Mouse (Mus musculus) left cerebral cortex, adult 9 months (tissue): Measurements from ENCODE around the gene Usp6nl.

Experiments used
- DNase-seq, 2 experiments: peaks; one replicate each; pipeline ENCODE4 v3.0.0; 2022; ENCODE audit warnings: low spot score in 2 of 2

The Usp6nl gene

GRCm38 (mm10) chr2:6367497-6367896 lies 45.0 kb downstream of the Usp6nl start:
- no peak for DNase-seq

DNA sequence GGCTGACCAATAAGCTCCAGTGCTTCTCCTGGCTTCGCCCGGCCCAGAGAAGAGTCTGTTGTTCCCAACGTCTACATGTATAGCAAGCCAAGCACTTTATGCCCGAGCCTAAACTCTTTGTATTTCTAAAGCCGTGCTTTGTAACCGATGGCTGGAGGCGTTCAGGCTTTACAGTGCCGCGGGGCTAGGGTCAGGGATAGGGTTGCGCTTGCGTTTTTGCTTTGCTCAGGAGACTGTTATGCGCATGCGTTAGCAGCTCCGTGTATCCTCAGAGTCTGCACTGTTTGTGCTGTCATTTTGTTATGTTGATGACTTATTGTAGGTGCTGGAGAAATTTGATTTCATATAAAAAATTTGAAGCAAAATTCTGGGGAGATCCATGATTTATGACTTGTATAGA lies 51.7 kb downstream of the Usp6nl start:
- DNase-seq: no peak

DNA sequence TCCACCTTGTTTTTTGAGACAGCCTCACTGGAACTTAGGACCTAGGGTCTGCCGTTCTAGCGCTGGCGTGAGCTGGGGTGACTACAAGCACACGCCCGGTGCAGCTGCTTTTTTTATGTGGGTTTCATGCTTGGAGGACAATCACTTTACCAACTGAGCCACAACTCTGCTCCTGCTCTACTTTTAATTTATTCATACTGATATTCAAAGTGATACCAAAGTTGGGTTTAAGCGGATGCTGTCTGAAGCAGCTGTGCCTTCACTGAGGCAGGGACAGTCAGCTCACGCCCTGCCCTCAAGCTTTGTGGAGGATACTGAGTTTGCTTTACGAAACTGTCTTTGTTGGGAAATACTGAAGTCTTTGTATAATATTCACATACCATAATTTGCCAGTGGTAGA lies 53.6 kb downstream of the Usp6nl start:
- no peak for DNase-seq

DNA sequence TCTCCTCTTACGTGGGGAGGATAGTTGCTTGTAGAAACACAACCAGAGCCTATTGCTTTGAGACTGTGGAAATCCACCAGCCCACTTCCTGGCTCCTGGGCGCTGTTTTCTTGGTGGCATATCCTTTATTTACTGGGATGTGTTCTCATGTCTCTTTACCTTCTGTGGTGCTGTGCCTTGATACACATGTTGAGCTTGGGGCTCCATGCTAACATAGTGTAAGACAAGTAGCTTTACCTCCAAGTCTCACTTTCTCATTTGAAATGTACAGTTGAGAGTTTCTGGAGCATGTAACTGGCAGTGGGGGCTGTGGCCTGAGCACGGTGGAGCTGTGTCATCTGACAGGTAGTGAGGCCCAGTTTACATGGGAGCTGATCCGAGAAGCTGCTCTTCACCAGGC lies 54.5 kb downstream of the Usp6nl start:
- no peak for DNase-seq

GRCm38 (mm10) chr2:6378590-6379205 lies 56.2 kb downstream of the Usp6nl start:
- DNase-seq: no peak

- DNase-seq: no peak
Observed at GRCm38 (mm10) chr2:6379731-6380212, 57.3 kb downstream of the Usp6nl start.

DNA sequence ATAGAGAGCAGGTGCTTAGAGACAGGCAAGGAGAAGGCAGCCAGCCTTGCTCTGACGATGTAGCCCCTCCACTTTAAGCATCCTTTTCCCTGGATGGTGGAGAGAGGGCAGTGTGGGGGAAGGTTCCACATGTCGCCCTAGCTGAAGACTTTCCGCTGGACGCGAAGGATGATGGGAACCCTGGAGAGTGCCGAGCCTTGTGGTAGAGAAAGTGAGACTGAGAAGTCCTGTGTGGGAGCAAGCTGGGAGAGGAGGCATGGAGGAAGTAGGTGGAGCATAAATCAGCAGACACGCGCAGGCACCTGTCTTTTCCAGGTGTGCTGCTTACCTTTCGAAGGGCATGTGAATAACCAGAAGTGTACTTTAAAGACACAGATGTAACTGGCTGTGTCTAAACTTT lies 57.9 kb downstream of the Usp6nl start:
- no peak for DNase-seq

GRCm38 (mm10) chr2:6384407-6385146 lies 62.1 kb downstream of the Usp6nl start:
- DNase-seq: no peak

DNA sequence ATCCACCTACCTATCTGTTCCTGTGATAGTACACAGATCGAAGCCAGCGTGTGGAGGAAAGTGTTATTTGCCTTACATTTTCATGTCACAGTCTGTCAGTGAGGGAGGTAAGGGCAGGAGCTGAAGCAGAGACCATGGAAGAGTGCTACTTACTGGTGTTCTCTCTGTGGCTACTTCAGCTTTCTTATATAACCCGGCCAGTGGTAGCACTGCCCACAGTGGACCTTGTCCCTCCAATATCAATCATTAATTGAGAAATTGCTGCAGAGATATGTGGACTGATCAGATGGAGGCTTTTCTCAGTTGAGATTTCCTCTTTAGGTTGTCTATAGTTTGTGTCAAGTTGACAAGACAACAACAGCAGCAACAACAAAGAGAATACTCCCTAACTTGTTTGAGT lies 66.7 kb downstream of the Usp6nl start:
- DNase-seq: no peak

DNA sequence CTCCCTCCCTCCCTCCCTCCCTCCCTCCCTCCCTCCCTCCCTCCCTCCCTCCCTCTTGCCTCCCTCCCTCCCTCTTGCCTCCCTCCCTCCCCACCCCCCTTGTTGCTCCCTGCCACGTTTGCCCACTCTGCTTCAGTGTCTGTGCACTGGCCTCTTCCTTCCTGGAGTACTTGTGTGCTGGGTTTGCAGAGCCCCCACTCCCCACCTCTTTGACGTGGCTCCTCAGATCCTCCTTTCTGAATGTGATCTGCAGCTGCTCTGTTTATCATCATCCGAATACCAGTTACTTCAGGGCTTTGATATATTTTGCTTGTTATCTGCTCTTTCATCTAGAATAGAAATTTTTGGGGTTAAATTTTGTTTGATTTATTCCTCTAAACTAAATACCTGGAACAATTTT lies 68.8 kb downstream of the Usp6nl start:
- DNase-seq: no peak

- no peak for DNase-seq
Observed at GRCm38 (mm10) chr2:6391940-6392339, 69.5 kb downstream of the Usp6nl start.

- DNase-seq: no peak
Observed at GRCm38 (mm10) chr2:6395851-6396625, 73.6 kb downstream of the Usp6nl start.

DNA sequence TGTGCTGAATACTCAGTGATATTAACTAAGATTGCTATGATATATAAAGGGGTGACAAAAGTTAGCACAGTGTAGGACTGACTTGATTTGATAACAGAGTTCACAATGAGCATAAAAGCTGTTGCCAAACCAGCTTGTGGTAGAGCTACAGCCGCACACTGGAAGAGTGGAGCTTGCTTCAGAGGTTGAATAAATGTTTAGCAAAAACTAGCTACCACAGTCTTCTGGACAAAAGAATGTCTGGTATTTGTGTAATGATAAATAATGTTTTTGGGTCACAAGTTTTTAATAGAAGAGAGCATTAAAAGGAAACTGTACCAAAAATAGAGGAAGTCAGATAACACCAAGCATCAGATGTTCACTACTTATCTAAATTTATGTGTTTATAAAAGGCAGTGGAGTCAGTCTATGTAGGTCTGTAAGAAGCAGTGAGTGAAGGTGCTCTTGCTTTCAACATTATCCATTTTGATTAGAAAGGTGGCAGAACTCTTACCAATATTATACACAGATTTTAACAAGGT lies 74.2 kb downstream of the Usp6nl start:
- no peak for DNase-seq

DNA sequence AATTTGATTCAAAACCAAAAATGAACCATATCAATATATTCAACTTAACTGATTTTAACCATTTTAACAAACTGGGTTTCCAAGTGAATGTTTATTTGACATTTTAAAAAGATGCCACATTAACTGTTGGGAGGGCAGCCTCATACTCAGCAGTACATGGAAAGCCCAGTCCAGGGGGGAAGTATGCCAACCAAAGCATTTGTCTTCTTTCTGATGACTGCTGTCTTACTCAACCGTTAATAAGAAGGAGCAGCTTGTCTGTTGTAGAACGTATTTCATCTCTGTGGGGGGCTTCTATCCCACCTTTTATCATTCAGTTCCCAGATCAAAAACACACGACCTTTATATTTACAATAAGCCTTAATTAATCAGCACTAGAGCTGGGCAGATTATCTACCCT lies 74.7 kb downstream of the Usp6nl start:
- DNase-seq: no peak

DNA sequence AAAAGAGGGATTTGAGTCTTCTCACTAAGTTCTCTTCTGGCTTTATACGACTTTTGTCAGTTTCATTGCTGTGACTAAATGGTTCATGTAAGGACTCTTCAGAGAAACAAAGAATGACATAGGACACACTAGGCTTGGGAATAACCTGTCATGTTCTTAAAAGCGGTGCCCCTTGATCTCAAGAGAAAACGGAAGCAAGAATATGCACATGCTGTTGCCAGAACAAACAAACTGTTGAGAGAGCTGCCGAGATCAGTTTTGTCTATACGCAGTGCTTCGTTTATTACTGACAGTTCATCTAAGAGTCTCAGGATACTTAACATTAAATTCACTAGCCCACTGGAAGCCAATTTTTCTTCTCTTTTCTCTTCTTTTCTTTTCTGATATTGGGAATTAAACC lies 76.4 kb downstream of the Usp6nl start:
- DNase-seq: no peak

DNA sequence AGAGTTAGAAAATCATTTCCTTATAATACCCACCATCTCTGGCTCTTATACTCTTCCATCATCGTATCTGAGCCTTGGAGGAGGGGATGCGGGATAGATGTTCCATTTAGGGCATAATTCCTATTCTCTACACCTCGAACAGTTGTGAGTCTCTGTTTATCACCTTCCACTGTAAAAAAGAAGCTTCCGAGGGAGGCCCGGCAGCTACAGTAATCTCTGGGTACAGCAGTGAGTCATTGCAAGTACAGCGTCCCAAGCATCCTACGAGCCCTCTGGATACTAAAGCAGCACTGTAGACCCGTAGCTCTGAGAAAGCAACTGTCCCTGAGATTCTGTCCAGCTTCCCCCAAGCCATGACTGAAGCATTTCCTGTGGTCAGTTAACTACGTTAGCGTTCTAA lies 78.6 kb downstream of the Usp6nl start:
- no peak for DNase-seq

DNA sequence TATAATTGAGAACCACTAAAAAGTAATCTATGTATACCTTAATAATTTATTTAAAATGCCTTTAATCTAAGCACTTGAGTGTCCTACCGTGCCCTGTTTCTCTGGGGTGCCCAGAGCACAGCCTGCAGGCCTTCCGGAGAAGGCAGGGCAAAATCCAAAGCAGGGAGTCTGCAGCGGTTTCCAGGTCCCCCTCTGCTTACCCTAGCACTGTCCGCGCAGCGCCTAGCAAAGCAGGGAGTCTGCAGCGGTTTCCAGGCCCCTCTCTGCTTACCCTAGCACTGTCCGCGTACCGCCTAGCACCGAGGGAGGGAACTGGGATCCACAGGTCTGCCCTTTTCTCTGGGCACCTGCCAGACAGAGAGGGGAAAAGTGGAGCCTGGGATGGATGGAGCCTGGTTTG lies 80.9 kb downstream of the Usp6nl start:
- no peak for DNase-seq

DNA sequence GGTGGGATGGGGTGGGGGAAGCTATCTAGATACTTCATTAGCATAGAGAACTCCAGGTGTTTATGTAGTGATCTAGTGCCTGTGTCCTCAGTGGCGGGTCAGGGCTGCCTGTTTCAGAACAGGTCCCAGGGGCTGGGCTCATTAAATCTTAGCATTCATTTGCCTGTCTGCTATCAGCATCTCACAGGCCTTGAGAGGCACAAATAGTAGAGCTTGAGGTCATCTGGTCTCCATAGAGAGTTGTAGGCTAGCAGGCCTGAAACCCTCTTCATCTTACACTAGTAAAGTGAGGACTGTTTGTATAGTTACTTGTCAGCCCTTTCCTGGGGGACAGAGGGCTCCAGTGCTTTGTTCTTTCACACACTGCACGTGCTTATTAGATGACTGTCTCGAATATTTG lies 81.5 kb downstream of the Usp6nl start:
- no peak for DNase-seq

DNA sequence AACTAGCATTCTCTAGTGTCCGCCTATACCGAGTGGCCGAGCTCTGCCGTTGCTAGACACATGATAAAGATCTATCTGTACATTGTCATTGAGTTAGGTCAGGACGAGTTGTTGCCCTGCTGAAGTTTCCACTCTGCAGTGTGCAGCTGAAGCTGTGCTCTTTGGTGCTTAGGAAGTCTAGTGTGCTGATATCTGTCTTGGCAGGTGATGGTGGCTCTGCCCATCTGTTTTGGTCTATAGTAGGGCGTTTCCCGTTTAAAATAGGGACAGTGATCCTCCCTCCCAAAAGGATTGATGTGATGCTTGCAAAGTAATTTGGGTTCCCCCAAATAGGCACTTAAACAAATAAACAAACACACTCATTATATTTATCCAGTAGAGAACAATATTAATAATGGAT lies 82.2 kb downstream of the Usp6nl start:
- no peak for DNase-seq

- peak; percentile 33 to 91 for DNase-seq
Observed at GRCm38 (mm10) chr2:6405059-6406033, 82.9 kb downstream of the Usp6nl start.

GRCm38 (mm10) chr2:6407711-6408110 lies 85.2 kb downstream of the Usp6nl start:
- no peak for DNase-seq
